Mouse (Mus musculus) liver, embryonic 16.5 days (tissue): ENCODE measurements around the gene Taar8c. TPM values are rescaled to one million over a fixed set of nuclear protein-coding genes. Genes with fewer than 3 reads are reported as not detected.
"Not testable (repeated sequence)": the region's sequence is repeated elsewhere in the genome, so short reads cannot be mapped to it uniquely, and the experiment has no call there.

ENCODE experiments used
- ATAC-seq: fragments of 200-750 bp; cut with Nextera tagmentation; 2 replicates; pipeline ENCODE4 v1.8.0; 2017; ENCODE audit warnings: low read depth, mild to moderate bottlenecking, moderate number of reproducible peaks, moderate library complexity
- H3K27ac ChIP-seq: fragments of 300-500 bp; sonication (generic); 2 replicates; pipeline ENCODE4 v1.5.1; 2014; ENCODE audit warnings: mild to moderate bottlenecking, low read length
- H3K27me3 ChIP-seq: fragments of 300-500 bp; sonication (generic); 2 replicates; pipeline ENCODE4 v1.6.1; 2014; ENCODE audit warnings: low read depth, low read length, mixed read lengths; ENCODE audit not compliant: control insufficient read depth, insufficient read depth
- H3K36me3 ChIP-seq: fragments of 300-500 bp; sonication (generic); 2 replicates; pipeline ENCODE4 v1.6.1; 2014; ENCODE audit warnings: mild to moderate bottlenecking; ENCODE audit not compliant: control insufficient read depth, insufficient read depth
- H3K4me1 ChIP-seq: fragments of 300-500 bp; sonication (generic); 2 replicates; pipeline ENCODE4 v1.6.1; 2014; ENCODE audit warnings: low read depth, low read length, mixed read lengths; ENCODE audit not compliant: control insufficient read depth
- H3K4me2 ChIP-seq: fragments of 300-500 bp; sonication (generic); 2 replicates; pipeline ENCODE4 v1.6.1; 2014; ENCODE audit warnings: low read depth, low read length, mixed read lengths
- H3K4me3 ChIP-seq: fragments of 300-500 bp; sonication (generic); 2 replicates; pipeline ENCODE4 v1.5.1; 2014; ENCODE audit warnings: low read depth, mild to moderate bottlenecking, low read length
- H3K9ac ChIP-seq: fragments of 300-500 bp; sonication (generic); 2 replicates; pipeline ENCODE4 v1.6.1; 2014; ENCODE audit warnings: low read depth, low read length
- H3K9me3 ChIP-seq: fragments of 300-500 bp; sonication (generic); replicated peaks from 2 replicates; pipeline ENCODE4 v1.6.1; 2016; ENCODE audit warnings: low read length; ENCODE audit not compliant: control insufficient read depth
- WGBS: fragments of 180-500 bp; shearing (Covaris S2); extraction: QIAGEN DNeasy Blood & Tissue Kit; methylation state at CpG from one replicate; pipeline ENCODE4 v1.1.7; 2014; ENCODE audit not compliant: insufficient replicate concordance; 5-methylcytosine and 5-hydroxymethylcytosine counted together
- polyA plus RNA-seq: library from polyadenylated mRNA; unstranded; fragments of >200 nt; fragmentation: Nextera tagmentation; extraction: Ambion mirVana; gene quantifications from 2 replicates; pipeline ENCODE4 v1.2.1, GENCODE M21; 2015

The Taar8c gene
- polyA plus RNA-seq, 1 experiment from 2014 or later, result not detected

GRCm38 (mm10) chr10:24086555-24086954 is 15.2 kb downstream of the Taar8c start:
- Histone ChIP-seq H3K4me1 (no peaks in the 10 kb centered on the region; the same call in 1 of the 2 replicates), H3K27ac (no peak overlapping the region), H3K9me3 (no peaks in the 10 kb centered on the region), H3K36me3 (no peaks in the 10 kb centered on the region), H3K9ac (no peak overlapping the region), H3K4me3 (no peak overlapping the region), H3K27me3 (no peaks in the 10 kb centered on the region), H3K4me2 (peak overlapping the region; percentile 15; the same call in 1 of the 2 replicates)
- peak; percentile 41; the same call in 1 of the 2 replicates for ATAC-seq
- WGBS, result 31% methylated on average over 5 of the region's 5 CpGs

DNA sequence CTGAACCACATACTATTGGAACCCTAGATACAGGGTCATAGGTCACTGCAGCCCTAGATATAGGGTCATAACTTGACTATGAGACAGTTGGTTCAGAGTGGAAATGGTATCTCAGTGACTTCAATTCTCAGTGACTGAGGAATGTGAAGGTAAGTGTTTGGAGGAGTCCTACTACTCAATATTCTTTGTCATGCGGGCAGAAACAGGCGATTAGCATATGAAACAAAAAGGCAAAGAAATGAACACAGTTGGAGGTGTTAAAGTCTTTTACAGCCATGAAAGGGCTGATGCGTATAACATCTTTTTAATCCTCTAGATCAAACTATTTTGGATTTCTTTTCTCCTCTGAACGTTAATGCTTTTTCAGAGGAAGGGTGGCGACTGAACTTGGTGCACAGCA is 15.8 kb downstream of the Taar8c start:
- 59% methylated on average over 5 of the region's 5 CpGs for WGBS
- Histone ChIP-seq H3K9me3 (no peaks in the 10 kb centered on the region), H3K4me3 (no peak overlapping the region), H3K36me3 (no peaks in the 10 kb centered on the region), H3K4me1 (no peaks in the 10 kb centered on the region; the same call in 1 of the 2 replicates), H3K9ac (no peak overlapping the region), H3K27ac (peak overlapping the region; percentile 53), H3K4me2 (no peak overlapping the region), H3K27me3 (no peaks in the 10 kb centered on the region)
- ATAC-seq, result no peak

- no peak overlapping the region for H3K9ac ChIP-seq
- no peaks in the 10 kb centered on the region for H3K9me3 ChIP-seq
- H3K27ac ChIP-seq, result no peak overlapping the region
- WGBS, result 37% methylated on average over 3 of the region's 3 CpGs
- ATAC-seq, result no peak
- H3K4me3 ChIP-seq, result no peak overlapping the region
- no peaks in the 10 kb centered on the region for H3K27me3 ChIP-seq
- no peaks in the 10 kb centered on the region for H3K36me3 ChIP-seq
- no peaks in the 10 kb centered on the region for H3K4me1 ChIP-seq
- no peak overlapping the region for H3K4me2 ChIP-seq
These were observed 21.5 kb downstream of the Taar8c start for GRCm38 (mm10) chr10:24080166-24080565.

DNA sequence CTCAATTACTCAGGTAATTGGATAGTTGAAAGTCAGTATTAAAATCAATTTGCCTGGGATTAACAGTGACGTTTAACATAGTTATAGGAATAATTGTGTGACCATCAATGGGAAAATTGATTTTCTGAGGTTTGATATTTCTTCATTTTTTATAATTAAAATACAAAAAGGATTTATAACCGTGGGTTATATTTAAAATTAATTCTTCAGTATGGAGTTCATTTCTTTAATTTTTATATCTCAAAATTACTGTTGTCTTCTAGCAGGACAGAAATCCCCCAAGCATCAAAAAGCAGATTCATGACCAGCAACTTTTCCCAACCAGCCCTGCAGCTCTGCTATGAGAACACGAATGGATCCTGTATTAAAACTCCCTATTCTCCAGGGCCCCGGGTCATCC is 25.5 kb downstream of the Taar8c start, which contains the start of gene Taar8a:
Gene Taar8a, plus strand, starts transcription at position 301 of the 400 bp plus-strand sequence.
- WGBS, result 57% methylated on average over 2 of the region's 4 CpGs
- H3K27ac ChIP-seq, H3K4me2 ChIP-seq, H3K4me3 ChIP-seq, H3K9ac ChIP-seq, H3K9me3 ChIP-seq, ATAC-seq, H3K27me3 ChIP-seq, H3K4me1 ChIP-seq, H3K36me3 ChIP-seq: not testable (repeated sequence)

DNA sequence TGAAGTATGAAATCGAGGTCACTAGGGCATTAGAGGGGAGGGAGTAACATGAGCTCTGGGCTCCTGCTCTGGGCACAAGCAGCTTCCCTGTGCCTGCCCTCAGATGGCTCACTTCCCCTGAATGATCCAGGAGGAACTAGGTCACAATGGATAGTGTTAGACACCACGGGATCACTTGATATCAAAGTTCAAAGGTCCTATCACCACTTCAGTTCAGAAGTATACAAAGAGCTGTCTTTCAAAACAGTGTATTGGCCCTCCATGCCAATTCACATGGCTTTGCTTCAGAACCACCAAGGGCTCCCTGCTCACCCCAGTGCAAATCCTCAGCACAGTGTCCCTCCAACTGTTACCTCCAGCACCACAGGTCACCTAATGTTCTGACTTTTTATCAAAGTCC is 27.0 kb downstream of the Taar8c start:
- H3K4me3 ChIP-seq, H3K9ac ChIP-seq, H3K4me2 ChIP-seq, H3K27me3 ChIP-seq, ATAC-seq, H3K36me3 ChIP-seq, H3K27ac ChIP-seq, H3K4me1 ChIP-seq, H3K9me3 ChIP-seq: not testable (repeated sequence)
- 17% methylated on average over 2 of the region's 2 CpGs for WGBS

DNA sequence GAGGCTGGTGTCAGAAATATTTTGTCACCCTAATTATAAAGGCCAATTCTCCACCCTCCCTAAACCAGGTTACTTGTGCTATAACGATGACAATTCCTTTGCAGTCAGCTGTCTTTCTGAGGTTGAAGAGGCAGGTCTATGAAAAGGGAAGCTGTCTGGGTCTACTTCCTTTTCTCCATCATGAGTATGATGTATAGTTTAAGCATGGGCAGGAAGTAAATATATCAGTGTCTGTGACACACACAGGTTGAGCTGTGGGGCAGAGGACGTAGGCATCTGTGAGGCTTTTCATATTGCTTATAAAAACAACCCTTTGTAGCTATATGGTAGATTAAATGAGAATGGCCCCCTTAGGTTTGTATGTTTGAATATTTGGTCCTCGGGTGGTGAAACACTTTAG is 42.7 kb downstream of the Taar8c start:
- 32% methylated on average over 3 of the region's 3 CpGs for WGBS
- Histone ChIP-seq H3K36me3 (no peaks in the 10 kb centered on the region), H3K4me2 (no peak overlapping the region), H3K27me3 (no peaks in the 10 kb centered on the region), H3K9ac (no peak overlapping the region), H3K4me1 (no peaks in the 10 kb centered on the region), H3K27ac (no peak overlapping the region), H3K4me3 (no peak overlapping the region), H3K9me3 (no peaks in the 10 kb centered on the region)
- no peak for ATAC-seq

DNA sequence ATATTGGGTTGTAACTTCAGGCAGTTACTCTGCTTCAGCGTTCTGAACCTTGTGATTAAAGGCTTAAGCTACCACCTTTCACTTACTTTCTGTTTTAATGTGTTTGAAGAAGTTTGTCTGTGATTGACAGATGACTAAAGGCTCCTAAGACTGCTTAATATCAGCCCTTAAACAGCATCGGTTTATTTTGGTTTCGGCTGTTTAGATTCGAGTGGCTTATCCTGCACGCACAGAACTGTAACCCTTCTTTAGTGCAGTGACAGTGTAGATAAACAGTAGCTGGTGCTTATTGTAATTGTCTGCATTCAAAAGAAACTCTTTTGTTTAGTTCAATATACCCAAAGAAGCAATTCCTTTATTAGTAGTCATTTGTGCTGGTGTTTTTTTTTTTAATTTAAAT is 49.7 kb downstream of the Taar8c start:
- ATAC-seq, result peak; percentile 71
- H3K36me3 ChIP-seq, result no peaks in the 10 kb centered on the region
- no peak overlapping the region for H3K27ac ChIP-seq
- no peaks in the 10 kb centered on the region for H3K4me1 ChIP-seq
- H3K4me2 ChIP-seq, result no peak overlapping the region
- WGBS, result 31% methylated on average over 5 of the region's 5 CpGs
- no peak overlapping the region for H3K4me3 ChIP-seq
- H3K9ac ChIP-seq, result no peak overlapping the region
- no peaks in the 10 kb centered on the region for H3K9me3 ChIP-seq
- no peaks in the 10 kb centered on the region for H3K27me3 ChIP-seq

Other genes with a start within 250 kb of the Taar8c start
- 2.2 and 2.8 TPM in 2 replicates for gene Vnn1, start 207.2 kb downstream of the Taar8c start, polyA plus RNA-seq
- gene Taar1, start 181.6 kb downstream of the Taar8c start, polyA plus RNA-seq, result not detected in 2 replicates
- not detected in 2 replicates for gene Taar2, start 163.3 kb downstream of the Taar8c start, polyA plus RNA-seq
- gene Taar3, start 152.4 kb downstream of the Taar8c start, polyA plus RNA-seq, result not detected in 2 replicates
- not detected in 2 replicates for gene Taar4, start 141.4 kb downstream of the Taar8c start, polyA plus RNA-seq
- gene Taar5, start 131.2 kb downstream of the Taar8c start, polyA plus RNA-seq, result not detected in 2 replicates
- not detected in 2 replicates for gene Taar6, start 116.3 kb downstream of the Taar8c start, polyA plus RNA-seq
- not detected in 2 replicates for gene Taar7a, start 108.4 kb downstream of the Taar8c start, polyA plus RNA-seq
- not detected in 2 replicates for gene Taar7b, start 102.0 kb downstream of the Taar8c start, polyA plus RNA-seq
- not detected in 2 replicates for gene Taar7d, start 74.7 kb downstream of the Taar8c start, polyA plus RNA-seq
- not detected in 2 replicates for gene Taar7e, start 64.3 kb downstream of the Taar8c start, polyA plus RNA-seq
- not detected in 2 replicates for gene Taar7f, start 52.4 kb downstream of the Taar8c start, polyA plus RNA-seq
- gene Taar8a, start 25.4 kb downstream of the Taar8c start, polyA plus RNA-seq, result not detected in 2 replicates
- gene Taar8b, start 9.6 kb downstream of the Taar8c start, polyA plus RNA-seq, result not detected in 2 replicates
- gene Taar9, start 7.6 kb upstream of the Taar8c start, polyA plus RNA-seq, result not detected in 2 replicates
- 25.9 and 26.8 TPM in 2 replicates for gene Stx7, start 47.4 kb upstream of the Taar8c start, polyA plus RNA-seq
- 0.11 and 0.25 TPM in 2 replicates for gene Moxd1, start 121.6 kb upstream of the Taar8c start, polyA plus RNA-seq